Mouse (Mus musculus) B cell, adult 2 months (primary cell): Measurements from ENCODE around the gene Copz2.
A peak's percentile ranks its signal among the peaks of the same experiment; 100 is the strongest.

Experiments
- DNase-seq, 2 experiments: peaks; one replicate each; pipeline ENCODE4 v3.0.0; 2022

Copz2 gene

DNA sequence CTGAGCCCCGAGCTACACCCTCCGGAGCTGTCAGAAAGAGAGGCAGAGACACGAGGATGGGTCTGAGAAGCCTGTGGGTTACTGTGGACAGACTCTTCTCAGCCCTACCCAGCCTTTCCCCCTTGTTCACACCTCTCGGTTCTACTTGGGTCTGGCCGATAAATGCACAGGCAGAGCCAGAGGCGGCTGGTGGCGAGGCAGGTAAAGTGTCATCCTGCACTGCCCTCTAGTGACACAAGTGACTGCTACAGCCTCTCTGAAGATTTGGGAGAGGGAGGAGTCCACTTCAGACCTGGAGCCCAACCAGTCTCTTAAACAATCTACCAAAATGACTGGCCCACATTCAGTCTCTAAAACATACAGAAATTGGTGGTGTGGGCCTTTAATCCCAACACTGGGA, 60.3 kb downstream of the Copz2 start:
- peak; percentile 69 to 73 for DNase-seq
